Mouse (Mus musculus) neural tube, embryonic 14.5 days (tissue): ENCODE results near the gene Lrrc18. TPM values are rescaled to one million over a fixed set of nuclear protein-coding genes. Genes with fewer than 3 reads are reported as not detected.

Experiments
- polyA plus RNA-seq: library from polyadenylated mRNA; unstranded; fragments of >200 nt; fragmentation: Nextera tagmentation; extraction: Ambion mirVana; gene quantifications from 2 replicates; pipeline ENCODE4 v1.2.1, GENCODE M21; 2014

The Lrrc18 gene
- polyA plus RNA-seq, 1 experiment from 2014 or later, result 0.46 TPM

Other genes starting within 250 kb of the Lrrc18 start
- gene Tmem273, start 205.4 kb upstream of the Lrrc18 start, polyA plus RNA-seq, result 0.46 and 0.72 TPM in 2 replicates
- gene Fam170b, start 157.4 kb upstream of the Lrrc18 start, polyA plus RNA-seq, result not detected in 2 replicates
- 5.2 and 13.6 TPM in 2 replicates for gene Vstm4, start 134.6 kb upstream of the Lrrc18 start, polyA plus RNA-seq
- gene Wdfy4, start 194.1 kb downstream of the Lrrc18 start, polyA plus RNA-seq, result 0.24 and 0.25 TPM in 2 replicates
- gene Arhgap22, start 222.6 kb downstream of the Lrrc18 start, polyA plus RNA-seq, result 1.5 and 4.3 TPM in 2 replicates